Mouse (Mus musculus) adrenal gland, postnatal 25 days (tissue): ENCODE data around the gene Aqp9. TPM values are rescaled to one million over a fixed set of nuclear protein-coding genes. Genes with fewer than 3 reads are reported as not detected.
A peak's percentile ranks its signal among the peaks of the same experiment; 100 is the strongest.

Source experiments
- DNase-seq: peaks from one replicate; pipeline ENCODE4 v3.0.0; 2021; ENCODE audit warnings: mixed read lengths
- total RNA-seq: library from RNA; stranded (reverse); gene quantifications from 2 replicates; pipeline ENCODE4 v1.2.3, GENCODE M21; 2021

Aqp9 gene
- total RNA-seq, 1 experiment from 2014 or later, result 0.36 TPM

DNA sequence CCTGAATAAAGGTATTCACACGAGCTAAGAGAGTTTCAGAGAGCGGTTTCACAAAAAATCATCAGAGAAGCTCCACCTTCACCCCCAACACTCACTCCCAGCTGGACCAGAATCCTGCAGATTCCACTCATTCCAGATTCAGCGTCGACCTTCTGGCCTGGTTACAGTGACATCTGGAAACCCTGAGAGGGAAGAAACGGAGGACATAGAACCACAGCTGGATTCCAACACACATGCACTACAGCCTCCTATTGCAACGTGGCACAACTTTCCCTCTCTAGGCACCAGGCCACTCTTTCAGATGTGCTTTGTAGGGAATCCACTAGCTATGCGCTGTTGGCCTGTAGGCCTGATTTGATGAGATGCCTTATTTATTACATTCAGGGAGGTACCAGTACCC lies 102.0 kb downstream of the Aqp9 start:
- no peak for DNase-seq

GRCm38 (mm10) chr9:71065343-71065875 lies 103.1 kb downstream of the Aqp9 start:
- DNase-seq, result no peak

DNA sequence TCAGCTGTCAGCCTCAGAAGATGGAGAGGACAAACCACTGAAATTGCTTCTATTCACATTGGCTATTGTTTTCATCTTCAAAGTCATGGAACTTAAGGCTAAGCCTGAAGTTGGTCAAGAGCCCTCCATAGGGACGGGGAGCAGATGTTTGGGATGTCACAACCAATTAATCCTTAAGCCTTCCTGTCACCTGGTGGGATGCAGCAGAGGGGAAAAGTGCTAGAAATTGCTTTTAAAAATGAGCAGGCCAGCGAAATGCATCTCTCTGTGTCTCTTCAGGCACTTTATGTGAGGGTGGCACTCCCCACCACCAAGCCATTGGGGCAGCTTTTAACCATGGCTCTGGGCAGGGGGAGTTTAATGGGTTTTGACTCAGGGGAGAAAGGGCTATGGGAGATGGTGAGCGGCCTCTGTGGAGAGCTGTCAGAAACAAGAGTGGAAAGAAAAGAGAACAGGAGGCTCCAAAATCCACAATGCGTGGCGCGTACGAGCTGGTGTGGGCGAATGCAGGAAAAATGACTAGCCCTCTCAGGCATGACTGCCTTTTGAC lies 104.1 kb downstream of the Aqp9 start:
- DNase-seq, result no peak

DNA sequence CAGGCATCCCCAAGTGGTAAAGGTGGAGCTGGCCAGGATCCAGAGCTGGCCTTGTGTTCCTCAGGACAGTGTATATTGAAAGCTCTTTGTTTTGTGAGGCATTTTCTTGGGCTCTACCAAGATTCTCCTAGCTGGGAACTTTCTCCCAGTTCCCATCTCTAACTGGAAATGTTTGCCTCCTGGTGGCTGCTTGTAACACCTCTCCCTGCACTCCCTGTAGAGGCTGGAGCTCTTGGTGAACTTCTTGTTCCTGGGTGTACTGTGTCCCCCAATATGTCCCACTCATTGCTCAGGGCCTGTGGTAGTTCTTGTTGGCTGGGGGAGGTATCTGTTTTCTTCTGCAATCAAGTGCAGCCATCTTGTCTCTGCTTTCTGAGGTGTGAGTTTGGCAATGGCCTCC lies 104.9 kb downstream of the Aqp9 start:
- no peak for DNase-seq

DNA sequence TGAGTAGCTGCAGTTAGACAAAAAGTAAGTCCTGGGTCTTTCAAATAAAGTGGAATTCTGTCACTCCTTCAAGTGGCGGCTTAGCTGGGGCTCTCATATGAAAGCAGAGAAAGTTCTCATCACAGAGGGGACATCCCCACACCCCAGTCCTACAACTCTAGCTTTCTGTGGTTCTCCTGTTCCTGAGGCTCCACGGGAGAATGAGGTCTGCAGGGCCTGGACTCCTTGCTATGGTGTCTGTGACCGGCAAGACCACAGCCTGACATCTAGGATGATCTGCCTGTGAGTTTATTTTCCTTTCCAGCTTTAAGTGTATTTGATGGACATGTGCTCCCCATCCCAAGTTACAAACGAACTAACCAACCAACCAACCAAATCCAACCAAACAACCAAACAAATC lies 105.5 kb downstream of the Aqp9 start:
- no peak for DNase-seq

DNA sequence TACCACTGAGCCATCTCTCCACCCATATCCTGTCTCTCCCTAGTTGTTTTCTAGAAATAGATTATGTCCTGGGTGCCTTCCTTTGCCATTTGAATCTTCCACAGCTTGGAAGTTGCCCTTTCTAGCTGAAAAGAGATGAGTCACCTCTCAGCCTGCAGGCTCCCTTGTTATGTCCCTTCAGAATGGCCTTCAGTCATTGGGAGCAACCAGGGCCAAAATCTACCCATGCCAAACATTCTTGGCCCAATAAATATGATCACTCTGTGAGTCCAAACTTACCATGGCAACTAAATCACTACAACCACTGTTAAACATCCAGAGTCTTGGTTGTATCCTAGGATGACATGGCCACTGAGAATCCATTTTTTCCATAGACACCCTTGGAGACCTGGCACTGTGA lies 106.2 kb downstream of the Aqp9 start:
- peak; percentile 12 for DNase-seq

Other genes starting within 250 kb of the Aqp9 start
- 2.5 TPM in 1 of 2 replicates, not detected in the other for gene Lipc, start 216.5 kb downstream of the Aqp9 start, total RNA-seq
- gene Aldh1a2, start 47.1 kb upstream of the Aqp9 start, total RNA-seq, result 73.6 and 78.5 TPM in 2 replicates